Mouse (Mus musculus) brain, embryonic 14.5 days (tissue): ENCODE data around the gene Mybbp1a.

Experiments
- CTCF ChIP-seq: fragments of 200-500 bp; IDR thresholded peaks from 2 replicates; pipeline ENCODE4 v1.5.1; 2012; ENCODE audit warnings: inconsistent platforms, mild to moderate bottlenecking, moderate library complexity, borderline replicate concordance; ENCODE audit not compliant: insufficient read depth, insufficient read length; ENCODE audit errors: extremely low read depth
- POLR2A ChIP-seq: fragments of 200-500 bp; IDR thresholded peaks from 2 replicates; pipeline ENCODE4 v1.6.1; 2012; ENCODE audit warnings: mild to moderate bottlenecking, inconsistent platforms, borderline replicate concordance; ENCODE audit not compliant: poor library complexity, insufficient read depth, insufficient read length, severe bottlenecking; ENCODE audit errors: extremely low read depth

DNA sequence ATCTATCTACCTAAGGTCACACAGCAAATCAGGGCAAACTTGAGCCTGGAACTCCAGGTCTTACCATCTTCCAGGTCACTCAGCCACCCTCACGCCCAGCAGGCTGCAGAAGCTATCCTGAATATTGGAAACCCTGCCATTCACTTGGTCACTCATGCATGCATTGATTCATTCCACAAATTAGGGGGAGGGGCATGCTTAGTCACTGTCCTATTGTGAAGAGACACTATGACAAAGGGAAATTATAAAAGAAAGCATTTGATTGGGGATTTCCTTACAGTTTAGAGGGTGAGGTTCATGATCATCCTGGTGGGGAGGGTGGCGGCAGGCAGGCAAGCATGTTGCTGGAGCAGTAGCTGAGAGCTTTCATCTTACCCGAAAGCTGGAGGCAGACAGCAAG, 23.7 kb downstream of the Mybbp1a start:
- TF ChIP-seq CTCF (no peak), POLR2A (no peak)
